Mouse (Mus musculus) cerebellum, postnatal 14 days (tissue): Measurements from ENCODE around the gene Rps9.

Experiments
- DNase-seq, 2 experiments: peaks; one replicate each; pipeline ENCODE4 v3.0.0; 2021; ENCODE audit warnings: mixed read lengths in 2 of 2

The Rps9 gene

GRCm38 (mm10) chr7:3703879-3704441 is at the start of gene Rps9:
Gene Rps9, plus strand, starts transcription at chr7:3703993.
- DNase-seq: peak; percentile 98

- no peak for DNase-seq
Measured at GRCm38 (mm10) chr7:3656966-3657365, 46.8 kb upstream of the Rps9 start.

GRCm38 (mm10) chr7:3658578-3658977 is 45.2 kb upstream of the Rps9 start:
- DNase-seq: no peak

- DNase-seq: no peak
Measured at GRCm38 (mm10) chr7:3664524-3665214, 39.1 kb upstream of the Rps9 start.

GRCm38 (mm10) chr7:3665215-3666114 is 38.3 kb upstream of the Rps9 start, which contains the start of gene Leng1:
Gene Leng1, minus strand, starts transcription at chr7:3665840.
- peak; percentile 97 to 98 for DNase-seq

- no peak for DNase-seq
Measured at GRCm38 (mm10) chr7:3666921-3667391, 36.8 kb upstream of the Rps9 start.

GRCm38 (mm10) chr7:3674507-3675227 is 29.1 kb upstream of the Rps9 start:
- peak; percentile 93 to 97 for DNase-seq

- DNase-seq: no peak
Measured at GRCm38 (mm10) chr7:3675228-3675548, 28.6 kb upstream of the Rps9 start.

- no peak for DNase-seq
Measured at GRCm38 (mm10) chr7:3676371-3676770, 27.4 kb upstream of the Rps9 start.

GRCm38 (mm10) chr7:3677342-3677741 is 26.5 kb upstream of the Rps9 start, which contains the start of gene Tmc4:
Gene Tmc4, minus strand, starts transcription at chr7:3677553.
- DNase-seq: no peak

GRCm38 (mm10) chr7:3683908-3684550 is 19.8 kb upstream of the Rps9 start:
- no peak for DNase-seq

- DNase-seq: no peak
Measured at GRCm38 (mm10) chr7:3684698-3685097, 19.1 kb upstream of the Rps9 start.

- DNase-seq: peak; percentile 78
Measured at GRCm38 (mm10) chr7:3685400-3686187, 18.2 kb upstream of the Rps9 start.

- DNase-seq: no peak
Measured at GRCm38 (mm10) chr7:3691919-3692318, 11.9 kb upstream of the Rps9 start.

GRCm38 (mm10) chr7:3692382-3692986 is 11.3 kb upstream of the Rps9 start, which contains the start of gene Tsen34:
Gene Tsen34, plus strand, starts transcription at chr7:3692863.
- DNase-seq: no peak

- peak; percentile 98 to 99 for DNase-seq
Measured at GRCm38 (mm10) chr7:3692987-3693808, 10.6 kb upstream of the Rps9 start, which contains the start of gene Mboat7. Gene Mboat7, minus strand, starts transcription at chr7:3693523.

GRCm38 (mm10) chr7:3693809-3694075 is 10.1 kb upstream of the Rps9 start:
- DNase-seq: no peak

- DNase-seq: peak; percentile 58 to 67
Measured at GRCm38 (mm10) chr7:3694076-3694948, 9.5 kb upstream of the Rps9 start.

- DNase-seq: peak; percentile 38 to 41
Measured at GRCm38 (mm10) chr7:3694949-3695305, 8.9 kb upstream of the Rps9 start.
